Mouse (Mus musculus): ENCODE data around the gene Acin1. TPM values are rescaled to one million over a fixed set of nuclear protein-coding genes. Genes with fewer than 3 reads are reported as not detected.

The Acin1 gene
- polyA plus RNA-seq, 1 experiment from 2014 or later = 73.5 TPM

GRCm38 (mm10) chr14:54601601-54602000 lies 85.1 kb downstream of the Acin1 start:
- no peaks in the 10 kb centered on the region for H3K36me3 ChIP-seq (ENCODE audit: control insufficient read depth, insufficient read depth)
- no peak overlapping the region for H3K4me3 ChIP-seq (ENCODE audit: low read length)
- no peaks in the 10 kb centered on the region for H3K27me3 ChIP-seq (ENCODE audit: control insufficient read depth, insufficient read depth, low read length)
- H3K9me3 ChIP-seq (replicated peaks; ENCODE audit: control insufficient read depth, low read length) = no peaks in the 10 kb centered on the region
- no peak overlapping the region for H3K27ac ChIP-seq (ENCODE audit: low read length)
- peaks cover 6% of the 10 kb centered on the region for H3K4me1 ChIP-seq (ENCODE audit: control insufficient read depth, insufficient read depth, low read length)
- no peak overlapping the region for H3K9ac ChIP-seq (ENCODE audit: low read length)
- no peak overlapping the region for H3K4me2 ChIP-seq (ENCODE audit: low read depth, low read length)
- 63% methylated on average over 2 of the region's 2 CpGs for WGBS
- ATAC-seq (replicated peaks; ENCODE audit: extremely low read depth, insufficient read depth, low FRiP score) = no peak

- H3K4me2 ChIP-seq (ENCODE audit: low read depth, low read length) = no peak overlapping the region
- no peaks in the 10 kb centered on the region for H3K9me3 ChIP-seq (replicated peaks; ENCODE audit: control insufficient read depth, low read length)
- ATAC-seq (replicated peaks; ENCODE audit: extremely low read depth, insufficient read depth, low FRiP score) = no peak
- no peak overlapping the region for H3K27ac ChIP-seq (ENCODE audit: low read length)
- H3K9ac ChIP-seq (ENCODE audit: low read length) = no peak overlapping the region
- peaks cover 21% of the 10 kb centered on the region for H3K4me1 ChIP-seq (ENCODE audit: control insufficient read depth, insufficient read depth, low read length)
- 0 out of 2 replicates have a peak, but pooled peaks cover 3% of the 10 kb centered on the region for H3K36me3 ChIP-seq (ENCODE audit: control insufficient read depth, insufficient read depth)
- no peaks in the 10 kb centered on the region for H3K27me3 ChIP-seq (ENCODE audit: control insufficient read depth, insufficient read depth, low read length)
- 78% methylated on average over 7 of the region's 7 CpGs for WGBS
- H3K4me3 ChIP-seq (ENCODE audit: low read length) = no peak overlapping the region
These were observed 89.6 kb downstream of the Acin1 start for GRCm38 (mm10) chr14:54597084-54597483.

- H3K4me3 ChIP-seq (ENCODE audit: low read length) = peak overlapping the region; percentile 20
- peak overlapping the region; percentile 60 for H3K4me2 ChIP-seq (ENCODE audit: low read depth, low read length)
- peak overlapping the region; percentile 37 for H3K27ac ChIP-seq (ENCODE audit: low read length)
- no peaks in the 10 kb centered on the region for H3K27me3 ChIP-seq (ENCODE audit: control insufficient read depth, insufficient read depth, low read length)
- peak overlapping the region; percentile 61 for H3K9ac ChIP-seq (ENCODE audit: low read length)
- no peaks in the 10 kb centered on the region for H3K9me3 ChIP-seq (replicated peaks; ENCODE audit: control insufficient read depth, low read length)
- no peak for ATAC-seq (replicated peaks; ENCODE audit: extremely low read depth, insufficient read depth, low FRiP score)
- 52% methylated on average over 28 of the region's 28 CpGs for WGBS
- H3K36me3 ChIP-seq (ENCODE audit: control insufficient read depth, insufficient read depth) = 0 out of 2 replicates have a peak, but pooled peaks cover 3% of the 10 kb centered on the region
- peaks cover 23% of the 10 kb centered on the region for H3K4me1 ChIP-seq (ENCODE audit: control insufficient read depth, insufficient read depth, low read length)
These were observed 91.9 kb downstream of the Acin1 start for GRCm38 (mm10) chr14:54594631-54595414.

GRCm38 (mm10) chr14:54594055-54594454 lies 92.7 kb downstream of the Acin1 start:
- Histone ChIP-seq H3K36me3 (ENCODE audit: control insufficient read depth, insufficient read depth) (0 out of 2 replicates have a peak, but pooled peaks cover 3% of the 10 kb centered on the region), H3K9me3 (replicated peaks; ENCODE audit: control insufficient read depth, low read length) (no peaks in the 10 kb centered on the region), H3K27me3 (ENCODE audit: control insufficient read depth, insufficient read depth, low read length) (no peaks in the 10 kb centered on the region), H3K4me1 (ENCODE audit: control insufficient read depth, insufficient read depth, low read length) (peaks cover 23% of the 10 kb centered on the region), H3K4me2 (ENCODE audit: low read depth, low read length) (no peak overlapping the region), H3K27ac (ENCODE audit: low read length) (no peak overlapping the region), H3K4me3 (ENCODE audit: low read length) (no peak overlapping the region), H3K9ac (ENCODE audit: low read length) (no peak overlapping the region)
- WGBS = 93% methylated on average over 3 of the region's 3 CpGs
- ATAC-seq (replicated peaks; ENCODE audit: extremely low read depth, insufficient read depth, low FRiP score) = no peak

GRCm38 (mm10) chr14:54592319-54592934 lies 94.3 kb downstream of the Acin1 start:
- 30% methylated on average over 10 of the region's 10 CpGs for WGBS
- H3K4me1 ChIP-seq (ENCODE audit: control insufficient read depth, insufficient read depth, low read length) = peaks cover 32% of the 10 kb centered on the region
- peak overlapping the region; percentile 92 for H3K27ac ChIP-seq (ENCODE audit: low read length)
- ATAC-seq (replicated peaks; ENCODE audit: extremely low read depth, insufficient read depth, low FRiP score) = peak; percentile 87
- H3K9me3 ChIP-seq (replicated peaks; ENCODE audit: control insufficient read depth, low read length) = no peaks in the 10 kb centered on the region
- peak overlapping the region; percentile 64 for H3K9ac ChIP-seq (ENCODE audit: low read length)
- H3K4me3 ChIP-seq (ENCODE audit: low read length) = no peak overlapping the region
- H3K4me2 ChIP-seq (ENCODE audit: low read depth, low read length) = peak overlapping the region; percentile 27; the same call in 1 of the 2 replicates
- H3K27me3 ChIP-seq (ENCODE audit: control insufficient read depth, insufficient read depth, low read length) = no peaks in the 10 kb centered on the region
- H3K36me3 ChIP-seq (ENCODE audit: control insufficient read depth, insufficient read depth) = 0 out of 2 replicates have a peak, but pooled peaks cover 3% of the 10 kb centered on the region

MicroRNAs encoded within 50 kb of the gene (microRNA counts, 519-probe panel; counts per million panel counts)
- microRNA mmu-miR-686 = not detected

Small RNA genes lying within 50 kb of the gene (microRNA-seq; reads per million reads assigned to microRNA genes)
- gene Mir686 = not detected
- 0.59 reads per million for gene Mir6948

Other genes starting within 250 kb of the Acin1 start
- gene Lrp10, start 222.8 kb downstream of the Acin1 start, polyA plus RNA-seq (2015; fragmentation: Nextera tagmentation; extraction: Ambion mirVana) = 45.8 and 52.0 TPM in 2 replicates
- gene Rem2, start 210.8 kb downstream of the Acin1 start, polyA plus RNA-seq (2015; fragmentation: Nextera tagmentation; extraction: Ambion mirVana) = 0.59 and 2.2 TPM in 2 replicates
- gene Prmt5, start 169.4 kb downstream of the Acin1 start, polyA plus RNA-seq (2015; fragmentation: Nextera tagmentation; extraction: Ambion mirVana) = 55.3 and 57.8 TPM in 2 replicates
- gene Haus4, start 132.3 kb downstream of the Acin1 start, polyA plus RNA-seq (2015; fragmentation: Nextera tagmentation; extraction: Ambion mirVana) = 39.7 and 47.0 TPM in 2 replicates
- gene Ajuba, start 109.4 kb downstream of the Acin1 start, polyA plus RNA-seq (2015; fragmentation: Nextera tagmentation; extraction: Ambion mirVana) = 24.9 and 25.5 TPM in 2 replicates
- gene 4931414P19Rik, start 80.9 kb downstream of the Acin1 start, polyA plus RNA-seq (2015; fragmentation: Nextera tagmentation; extraction: Ambion mirVana) = 6.7 and 7.8 TPM in 2 replicates
- gene Psmb5, start 68.9 kb downstream of the Acin1 start, polyA plus RNA-seq (2015; fragmentation: Nextera tagmentation; extraction: Ambion mirVana) = 358 and 367 TPM in 2 replicates
- gene Psmb11, start 65.5 kb downstream of the Acin1 start, polyA plus RNA-seq (2015; fragmentation: Nextera tagmentation; extraction: Ambion mirVana) = 9.5 and 22.3 TPM in 2 replicates
- not detected in 2 replicates for gene Gm17606, start 46.0 kb downstream of the Acin1 start, polyA plus RNA-seq (2015; fragmentation: Nextera tagmentation; extraction: Ambion mirVana)
- gene Cdh24, start 45.6 kb downstream of the Acin1 start, polyA plus RNA-seq (2015; fragmentation: Nextera tagmentation; extraction: Ambion mirVana) = 1.4 and 1.9 TPM in 2 replicates
- gene 1700123O20Rik, start 715 bp downstream of the Acin1 start, polyA plus RNA-seq (2015; fragmentation: Nextera tagmentation; extraction: Ambion mirVana) = 42.8 and 49.8 TPM in 2 replicates
- 0.17 and 0.18 TPM in 2 replicates for gene Gm29776, start 11.9 kb upstream of the Acin1 start, polyA plus RNA-seq (2015; fragmentation: Nextera tagmentation; extraction: Ambion mirVana)
- not detected in 2 replicates for gene Cebpe, start 25.2 kb upstream of the Acin1 start, polyA plus RNA-seq (2015; fragmentation: Nextera tagmentation; extraction: Ambion mirVana)
- gene Slc7a8, start 95.0 kb upstream of the Acin1 start, polyA plus RNA-seq (2015; fragmentation: Nextera tagmentation; extraction: Ambion mirVana) = 3.2 and 4.0 TPM in 2 replicates
- gene Rnf212b, start 127.2 kb upstream of the Acin1 start, polyA plus RNA-seq (2015; fragmentation: Nextera tagmentation; extraction: Ambion mirVana) = not detected in 2 replicates
- 4.9 and 6.4 TPM in 2 replicates for gene Homez, start 184.0 kb upstream of the Acin1 start, polyA plus RNA-seq (2015; fragmentation: Nextera tagmentation; extraction: Ambion mirVana)
- 0.59 and 1.4 TPM in 2 replicates for gene Ppp1r3e, start 190.6 kb upstream of the Acin1 start, polyA plus RNA-seq (2015; fragmentation: Nextera tagmentation; extraction: Ambion mirVana)
- 3.3 and 4.3 TPM in 2 replicates for gene Bcl2l2, start 196.4 kb upstream of the Acin1 start, polyA plus RNA-seq (2015; fragmentation: Nextera tagmentation; extraction: Ambion mirVana)
- not detected in 2 replicates for gene Gm20521, start 196.5 kb upstream of the Acin1 start, polyA plus RNA-seq (2015; fragmentation: Nextera tagmentation; extraction: Ambion mirVana)
- 61.9 and 68.4 TPM in 2 replicates for gene Pabpn1, start 205.6 kb upstream of the Acin1 start, polyA plus RNA-seq (2015; fragmentation: Nextera tagmentation; extraction: Ambion mirVana)
- 27.2 and 31.9 TPM in 2 replicates for gene Slc22a17, start 226.2 kb upstream of the Acin1 start, polyA plus RNA-seq (2015; fragmentation: Nextera tagmentation; extraction: Ambion mirVana)
- 13.4 and 14.4 TPM in 2 replicates for gene Efs, start 239.2 kb upstream of the Acin1 start, polyA plus RNA-seq (2015; fragmentation: Nextera tagmentation; extraction: Ambion mirVana)
- gene Il25, start 245.8 kb upstream of the Acin1 start, polyA plus RNA-seq (2015; fragmentation: Nextera tagmentation; extraction: Ambion mirVana) = not detected in 2 replicates
- 0.86 and 1.3 TPM in 2 replicates for gene Cmtm5, start 249.3 kb upstream of the Acin1 start, polyA plus RNA-seq (2015; fragmentation: Nextera tagmentation; extraction: Ambion mirVana)